Mouse (Mus musculus): ENCODE data around the gene Dgcr8.

- TF ChIP-seq POLR2A (IDR thresholded peaks at IDR 0.05; ENCODE audit: low read depth, low read length) (no peak), CTCF (IDR thresholded peaks at IDR 0.05; ENCODE audit: extremely low read depth, insufficient read length, insufficient replicate concordance, low read depth, low read length) (no peak)
These were observed 880 bp downstream of the Dgcr8 start for GRCm38 (mm10) chr16:18288166-18288565.

Measured in small intestine, adult 2 months (tissue).